Mouse (Mus musculus): ENCODE data around the gene Dip2c. TPM values are rescaled to one million over a fixed set of nuclear protein-coding genes. Genes with fewer than 3 reads are reported as not detected.

Dip2c gene
- polyA plus RNA-seq, 1 experiment, result 24.8 TPM

- peak overlapping the region; percentile 83; the same call in 1 of the 2 replicates for H3K4me3 ChIP-seq (ENCODE audit: insufficient read depth, low read length)
- H3K4me1 ChIP-seq (ENCODE audit: control insufficient read depth, insufficient read depth, low read length), result peaks cover 6% of the 10 kb centered on the region; the same call in 1 of the 2 replicates
- no peak overlapping the region for H3K27ac ChIP-seq (ENCODE audit: insufficient read depth, low read length)
- TF ChIP-seq POLR2A (IDR thresholded peaks at IDR 0.05; ENCODE audit: extremely low read depth, insufficient read depth, low read length), result no peak
- TF ChIP-seq CTCF (IDR thresholded peaks at IDR 0.05; ENCODE audit: extremely low read depth, insufficient read depth, low read length), result no peak
Measured at GRCm38 (mm10) chr13:9278636-9279035, 2.3 kb downstream of the Dip2c start.

- H3K27ac ChIP-seq (ENCODE audit: insufficient read depth, low read length), result no peak overlapping the region
- TF ChIP-seq CTCF (IDR thresholded peaks at IDR 0.05; ENCODE audit: extremely low read depth, insufficient read depth, low read length) (no peak), POLR2A (IDR thresholded peaks at IDR 0.05; ENCODE audit: extremely low read depth, insufficient read depth, low read length) (no peak)
- peaks cover 6% of the 10 kb centered on the region; the same call in 1 of the 2 replicates for H3K4me1 ChIP-seq (ENCODE audit: control insufficient read depth, insufficient read depth, low read length)
- H3K4me3 ChIP-seq (ENCODE audit: insufficient read depth, low read length), result no peak overlapping the region
Measured at GRCm38 (mm10) chr13:9283050-9283449, 6.7 kb downstream of the Dip2c start.

- H3K27ac ChIP-seq (ENCODE audit: insufficient read depth, low read length), result no peak overlapping the region
- H3K4me1 ChIP-seq (ENCODE audit: control insufficient read depth, insufficient read depth, low read length), result peaks cover 2% of the 10 kb centered on the region; the same call in 1 of the 2 replicates
- TF ChIP-seq CTCF (IDR thresholded peaks at IDR 0.05; ENCODE audit: extremely low read depth, insufficient read depth, low read length) (no peak), POLR2A (IDR thresholded peaks at IDR 0.05; ENCODE audit: extremely low read depth, insufficient read depth, low read length) (no peak)
- no peak overlapping the region for H3K4me3 ChIP-seq (ENCODE audit: insufficient read depth, low read length)
Measured at GRCm38 (mm10) chr13:9289916-9290315, 13.6 kb downstream of the Dip2c start.

GRCm38 (mm10) chr13:9296285-9296684 is 20.0 kb downstream of the Dip2c start:
- TF ChIP-seq POLR2A (IDR thresholded peaks at IDR 0.05; ENCODE audit: extremely low read depth, insufficient read depth, low read length) (no peak), CTCF (IDR thresholded peaks at IDR 0.05; ENCODE audit: extremely low read depth, insufficient read depth, low read length) (no peak)
- H3K4me1 ChIP-seq (ENCODE audit: control insufficient read depth, insufficient read depth, low read length), result no peaks in the 10 kb centered on the region; the same call in 1 of the 2 replicates

GRCm38 (mm10) chr13:9297266-9297665 is 20.9 kb downstream of the Dip2c start:
- Histone ChIP-seq H3K4me1 (ENCODE audit: control insufficient read depth, insufficient read depth, low read length) (no peaks in the 10 kb centered on the region; the same call in 1 of the 2 replicates), H3K27ac (ENCODE audit: insufficient read depth, low read length) (no peak overlapping the region), H3K4me3 (ENCODE audit: insufficient read depth, low read length) (no peak overlapping the region)
- TF ChIP-seq CTCF (IDR thresholded peaks at IDR 0.05; ENCODE audit: extremely low read depth, insufficient read depth, low read length) (no peak), POLR2A (IDR thresholded peaks at IDR 0.05; ENCODE audit: extremely low read depth, insufficient read depth, low read length) (no peak)

More at GRCm38 (mm10) chr13:9296285-9296684, 20.0 kb downstream of the Dip2c start:
- Histone ChIP-seq H3K27ac (ENCODE audit: insufficient read depth, low read length) (no peak overlapping the region), H3K4me3 (ENCODE audit: insufficient read depth, low read length) (no peak overlapping the region)

- no peak for TF ChIP-seq CTCF (IDR thresholded peaks at IDR 0.05; ENCODE audit: extremely low read depth, insufficient read depth, low read length)
- no peak for TF ChIP-seq POLR2A (IDR thresholded peaks at IDR 0.05; ENCODE audit: extremely low read depth, insufficient read depth, low read length)
- H3K4me1 ChIP-seq (ENCODE audit: control insufficient read depth, insufficient read depth, low read length), result no peaks in the 10 kb centered on the region; the same call in 1 of the 2 replicates
- H3K4me3 ChIP-seq (ENCODE audit: insufficient read depth, low read length), result no peak overlapping the region
- H3K27ac ChIP-seq (ENCODE audit: insufficient read depth, low read length), result no peak overlapping the region
Measured at GRCm38 (mm10) chr13:9297689-9298088, 21.4 kb downstream of the Dip2c start.

- no peak overlapping the region for H3K4me3 ChIP-seq (ENCODE audit: insufficient read depth, low read length)
- no peaks in the 10 kb centered on the region; the same call in 1 of the 2 replicates for H3K4me1 ChIP-seq (ENCODE audit: control insufficient read depth, insufficient read depth, low read length)
- no peak for TF ChIP-seq CTCF (IDR thresholded peaks at IDR 0.05; ENCODE audit: extremely low read depth, insufficient read depth, low read length)
Measured at GRCm38 (mm10) chr13:9299657-9300056, 23.3 kb downstream of the Dip2c start.

GRCm38 (mm10) chr13:9308863-9309262 is 32.5 kb downstream of the Dip2c start:
- no peak overlapping the region for H3K27ac ChIP-seq (ENCODE audit: insufficient read depth, low read length)
- no peak for TF ChIP-seq POLR2A (IDR thresholded peaks at IDR 0.05; ENCODE audit: extremely low read depth, insufficient read depth, low read length)
- no peak for TF ChIP-seq CTCF (IDR thresholded peaks at IDR 0.05; ENCODE audit: extremely low read depth, insufficient read depth, low read length)
- H3K4me3 ChIP-seq (ENCODE audit: insufficient read depth, low read length), result no peak overlapping the region

More at GRCm38 (mm10) chr13:9299657-9300056, 23.3 kb downstream of the Dip2c start:
- no peak overlapping the region for H3K27ac ChIP-seq (ENCODE audit: insufficient read depth, low read length)

GRCm38 (mm10) chr13:9310806-9311205 is 34.5 kb downstream of the Dip2c start:
- Histone ChIP-seq H3K27ac (ENCODE audit: insufficient read depth, low read length) (no peak overlapping the region), H3K4me1 (ENCODE audit: control insufficient read depth, insufficient read depth, low read length) (no peaks in the 10 kb centered on the region), H3K4me3 (ENCODE audit: insufficient read depth, low read length) (no peak overlapping the region)
- TF ChIP-seq CTCF (IDR thresholded peaks at IDR 0.05; ENCODE audit: extremely low read depth, insufficient read depth, low read length) (no peak), POLR2A (IDR thresholded peaks at IDR 0.05; ENCODE audit: extremely low read depth, insufficient read depth, low read length) (no peak)

More at GRCm38 (mm10) chr13:9308863-9309262, 32.5 kb downstream of the Dip2c start:
- no peaks in the 10 kb centered on the region for H3K4me1 ChIP-seq (ENCODE audit: control insufficient read depth, insufficient read depth, low read length)

GRCm38 (mm10) chr13:9312916-9313315 is 36.6 kb downstream of the Dip2c start:
- Histone ChIP-seq H3K4me3 (ENCODE audit: insufficient read depth, low read length) (no peak overlapping the region), H3K27ac (ENCODE audit: insufficient read depth, low read length) (no peak overlapping the region), H3K4me1 (ENCODE audit: control insufficient read depth, insufficient read depth, low read length) (no peaks in the 10 kb centered on the region; the same call in 1 of the 2 replicates)
- TF ChIP-seq CTCF (IDR thresholded peaks at IDR 0.05; ENCODE audit: extremely low read depth, insufficient read depth, low read length) (no peak), POLR2A (IDR thresholded peaks at IDR 0.05; ENCODE audit: extremely low read depth, insufficient read depth, low read length) (no peak)

Data from cortical plate, adult 2 months (tissue).